Mouse (Mus musculus) stomach, postnatal 0 days (tissue): ENCODE results near the gene Gm17581. TPM values are rescaled to one million over a fixed set of nuclear protein-coding genes. Genes with fewer than 3 reads are reported as not detected.
"Not testable (repeated sequence)": the region's sequence is repeated elsewhere in the genome, so short reads cannot be mapped to it uniquely, and the experiment has no call there.

Source experiments
- ATAC-seq: fragments of 200-750 bp; cut with Nextera tagmentation; 2 replicates; pipeline ENCODE4 v1.8.0; 2017; ENCODE audit not compliant: low FRiP score, low TSS enrichment
- DNase-seq: peaks from one replicate; pipeline ENCODE4 v3.0.0-alpha.2; 2016; ENCODE audit warnings: low spot score
- H3K27ac ChIP-seq: fragments of 300-500 bp; sonication (generic); replicated peaks from 2 replicates; pipeline ENCODE4 v1.5.1; 2014; ENCODE audit warnings: mild to moderate bottlenecking, control low read depth
- H3K27me3 ChIP-seq: fragments of 300-500 bp; sonication (generic); 2 replicates; pipeline ENCODE4 v1.6.1; 2014; ENCODE audit warnings: low read length; ENCODE audit not compliant: control insufficient read depth, insufficient read depth
- H3K36me3 ChIP-seq: fragments of 300-500 bp; sonication (generic); 2 replicates; pipeline ENCODE4 v1.6.1; 2014; ENCODE audit warnings: low read length, mixed read lengths; ENCODE audit not compliant: control insufficient read depth, insufficient read depth
- H3K4me1 ChIP-seq: fragments of 300-500 bp; sonication (generic); replicated peaks from 2 replicates; pipeline ENCODE4 v1.6.1; 2014; ENCODE audit warnings: antibody characterized with exemption; ENCODE audit not compliant: control insufficient read depth, insufficient read depth
- H3K4me2 ChIP-seq: fragments of 300-500 bp; sonication (generic); replicated peaks from 2 replicates; pipeline ENCODE4 v1.6.1; 2014; ENCODE audit warnings: low read depth, mild to moderate bottlenecking, control low read depth, moderate library complexity
- H3K4me3 ChIP-seq: fragments of 300-500 bp; sonication (generic); 2 replicates; pipeline ENCODE4 v1.5.1; 2014; ENCODE audit warnings: low read depth, low read length, control low read depth
- H3K9ac ChIP-seq: fragments of 300-500 bp; sonication (generic); 2 replicates; pipeline ENCODE4 v1.6.1; 2014; ENCODE audit warnings: mild to moderate bottlenecking, low read length, control low read depth, mixed read lengths
- H3K9me3 ChIP-seq: fragments of 300-500 bp; sonication (generic); 2 replicates; pipeline ENCODE4 v1.6.1; 2016; ENCODE audit warnings: low read length; ENCODE audit not compliant: control insufficient read depth
- CTCF ChIP-seq: IDR thresholded peaks from 2 replicates; pipeline ENCODE4 v1.5.1; 2016; ENCODE audit warnings: antibody characterized with exemption, low read depth, mild to moderate bottlenecking, moderate library complexity
- EP300 ChIP-seq: optimal IDR thresholded peaks from 2 replicates; pipeline ENCODE3; 2016; ENCODE audit warnings: antibody characterized with exemption
- WGBS: fragments of 180-500 bp; shearing (Covaris S2); extraction: QIAGEN DNeasy Blood & Tissue Kit; methylation state at CpG from one replicate; pipeline ENCODE4 v1.1.7; 2014; 5-methylcytosine and 5-hydroxymethylcytosine counted together
- polyA plus RNA-seq: library from polyadenylated mRNA; unstranded; fragments of >200 nt; fragmentation: Nextera tagmentation; extraction: Ambion mirVana; gene quantifications from 2 replicates; pipeline ENCODE4 v1.2.1, GENCODE M21; 2015

Gm17581 gene
- polyA plus RNA-seq: not detected in 2 replicates

- H3K9me3 ChIP-seq, H3K4me3 ChIP-seq, H3K27me3 ChIP-seq, H3K4me2 ChIP-seq, H3K4me1 ChIP-seq, DNase-seq, ATAC-seq, H3K9ac ChIP-seq, H3K36me3 ChIP-seq: not testable (repeated sequence)
- WGBS: 82% methylated on average over 5 of the region's 5 CpGs
- 0 out of 2 replicates have a peak within 1 kb of the TSS, but pooled peaks have one; percentile 9 for H3K27ac ChIP-seq
Observed at GRCm38 (mm10) chr2:155735766-155736165, at the start of gene Gm17581. Gene Gm17581, minus strand, starts transcription at chr2:155735866.

- H3K4me1 ChIP-seq: no peaks in the 10 kb centered on the region
- H3K9ac ChIP-seq: no peak overlapping the region
- H3K27me3 ChIP-seq: no peaks in the 10 kb centered on the region
- H3K4me2 ChIP-seq: no peak overlapping the region
- no peaks in the 10 kb centered on the region for H3K9me3 ChIP-seq
- no peak overlapping the region for H3K4me3 ChIP-seq
- no peak for ATAC-seq
- WGBS: 75% methylated on average over 6 of the region's 6 CpGs
- no peak for DNase-seq
- no peaks in the 10 kb centered on the region for H3K36me3 ChIP-seq
- H3K27ac ChIP-seq: no peak overlapping the region
- TF ChIP-seq EP300: no peak
- TF ChIP-seq CTCF: no peak
Observed at GRCm38 (mm10) chr2:155784534-155784933, 48.9 kb upstream of the Gm17581 start.

- H3K4me3 ChIP-seq: no peak overlapping the region
- H3K27ac ChIP-seq: no peak overlapping the region
- peaks cover 5% of the 10 kb centered on the region; the same call in 1 of the 2 replicates for H3K27me3 ChIP-seq
- no peaks in the 10 kb centered on the region for H3K4me1 ChIP-seq
- WGBS: 87% methylated on average over 3 of the region's 3 CpGs
- H3K9ac ChIP-seq: no peak overlapping the region
- no peaks in the 10 kb centered on the region for H3K36me3 ChIP-seq
- no peaks in the 10 kb centered on the region for H3K9me3 ChIP-seq
- TF ChIP-seq EP300 (no peak), CTCF (no peak)
- H3K4me2 ChIP-seq: no peak overlapping the region
- ATAC-seq (no peak), DNase-seq (no peak)
Observed at GRCm38 (mm10) chr2:155779506-155779905, 43.8 kb upstream of the Gm17581 start.

- TF ChIP-seq CTCF (no peak), EP300 (no peak)
- Histone ChIP-seq H3K4me3 (no peak overlapping the region), H3K27me3 (peaks cover 5% of the 10 kb centered on the region; the same call in 1 of the 2 replicates), H3K4me2 (no peak overlapping the region), H3K9me3 (no peaks in the 10 kb centered on the region), H3K27ac (no peak overlapping the region), H3K9ac (no peak overlapping the region), H3K36me3 (no peaks in the 10 kb centered on the region), H3K4me1 (no peaks in the 10 kb centered on the region)
- ATAC-seq (no peak), DNase-seq (no peak)
- WGBS: 39% methylated on average over 7 of the region's 7 CpGs
Observed at GRCm38 (mm10) chr2:155779066-155779465, 43.4 kb upstream of the Gm17581 start.

- Histone ChIP-seq H3K9ac (no peak overlapping the region), H3K27me3 (peaks cover 5% of the 10 kb centered on the region; the same call in 1 of the 2 replicates), H3K4me1 (no peaks in the 10 kb centered on the region), H3K36me3 (no peaks in the 10 kb centered on the region), H3K4me2 (no peak overlapping the region), H3K9me3 (no peaks in the 10 kb centered on the region), H3K4me3 (no peak overlapping the region), H3K27ac (no peak overlapping the region)
- TF ChIP-seq CTCF: no peak
- no peak for TF ChIP-seq EP300
- no peak for ATAC-seq
- 60% methylated on average over 6 of the region's 6 CpGs for WGBS
- DNase-seq: no peak
Observed at GRCm38 (mm10) chr2:155778004-155778403, 42.3 kb upstream of the Gm17581 start.

GRCm38 (mm10) chr2:155777688-155777985 is 42.0 kb upstream of the Gm17581 start:
- H3K4me3 ChIP-seq: no peak overlapping the region
- H3K4me1 ChIP-seq: no peaks in the 10 kb centered on the region
- H3K36me3 ChIP-seq: no peaks in the 10 kb centered on the region
- ATAC-seq (no peak), DNase-seq (no peak)
- no peaks in the 10 kb centered on the region for H3K9me3 ChIP-seq
- peaks cover 5% of the 10 kb centered on the region; the same call in 1 of the 2 replicates for H3K27me3 ChIP-seq
- WGBS: 80% methylated on average over 4 of the region's 4 CpGs
- no peak overlapping the region for H3K4me2 ChIP-seq
- H3K27ac ChIP-seq: no peak overlapping the region
- TF ChIP-seq EP300 (no peak), CTCF (no peak)
- no peak overlapping the region for H3K9ac ChIP-seq
